Mouse (Mus musculus) cerebellum, adult 2 months (tissue): ENCODE results near the gene Gcg. TPM values are rescaled to one million over a fixed set of nuclear protein-coding genes. Genes with fewer than 3 reads are reported as not detected.

ENCODE experiments used
- DNase-seq, 2 experiments: peaks; one replicate each; pipeline ENCODE4 v3.0.0; 2021
- H3K27ac ChIP-seq: fragments of 200-500 bp; 2 replicates; pipeline ENCODE4 v1.5.1; 2012; ENCODE audit warnings: low read length, control low read depth, inconsistent platforms; ENCODE audit not compliant: insufficient read depth
- H3K27me3 ChIP-seq: fragments of 200-500 bp; 2 replicates; pipeline ENCODE4 v1.6.1; 2012; ENCODE audit warnings: inconsistent platforms, mild to moderate bottlenecking, low read length, moderate library complexity; ENCODE audit not compliant: control insufficient read depth, insufficient read depth
- H3K4me1 ChIP-seq: fragments of 200-500 bp; 2 replicates; pipeline ENCODE4 v1.6.1; 2011; ENCODE audit warnings: low read length; ENCODE audit not compliant: control insufficient read depth, insufficient read depth
- H3K4me3 ChIP-seq: fragments of 200-500 bp; replicated peaks from 2 replicates; pipeline ENCODE3; 2011; ENCODE audit warnings: mild to moderate bottlenecking, low read depth, low read length, control low read depth; ENCODE audit not compliant: insufficient read depth
- POLR2A ChIP-seq: fragments of 200-500 bp; IDR thresholded peaks from 2 replicates; pipeline ENCODE4 v1.6.1; 2011; ENCODE audit warnings: low read length, control low read depth, borderline replicate concordance; ENCODE audit not compliant: insufficient read depth
- WGBS: fragments of 180-500 bp; shearing (Covaris S2); methylation state at CpG from one replicate; pipeline ENCODE4 v1.1.7; 2018; 5-methylcytosine and 5-hydroxymethylcytosine counted together
- polyA plus RNA-seq: library from polyadenylated mRNA; depleted of rRNA; stranded (reverse); fragments of >200 nt; gene quantifications from 2 replicates; pipeline ENCODE4 v1.2.3, GENCODE M21; 2012; rRNA removed

Gene Gcg
- polyA plus RNA-seq, 1 experiment, result not detected

DNA sequence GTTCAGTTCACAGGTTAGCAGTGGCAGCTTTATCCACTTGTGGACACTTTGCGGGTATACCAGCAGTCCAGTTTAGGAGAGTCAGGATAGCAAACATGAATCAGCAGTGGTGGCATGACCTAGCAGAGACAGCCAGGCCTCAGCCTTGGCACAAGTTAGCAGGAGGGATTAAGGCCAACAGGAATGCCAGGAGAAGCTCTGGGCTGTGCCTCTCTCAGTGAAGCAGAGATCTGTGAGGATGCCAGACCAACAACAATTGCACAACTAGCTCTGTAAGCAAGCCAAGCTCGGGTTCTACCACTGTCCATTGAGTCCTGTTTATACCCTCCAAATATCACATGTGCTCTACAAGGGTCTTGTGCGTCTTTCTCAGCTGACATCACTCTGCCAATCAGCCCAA lies 57.5 kb downstream of the Gcg start:
- Histone ChIP-seq H3K4me1 (no peaks in the 10 kb centered on the region), H3K27me3 (no peaks in the 10 kb centered on the region), H3K27ac (no peak overlapping the region), H3K4me3 (no peak overlapping the region)
- TF ChIP-seq POLR2A, result no peak
- DNase-seq, result peak; percentile 8 to 36
- 46% methylated on average over 3 of the region's 3 CpGs for WGBS

Other genes with a start within 250 kb of the Gcg start
- 0.76 and 0.85 TPM in 2 replicates for gene Dpp4, start 71.4 kb downstream of the Gcg start, polyA plus RNA-seq
- gene Fap, start 90.4 kb upstream of the Gcg start, polyA plus RNA-seq, result 0.75 and 0.90 TPM in 2 replicates
- gene Ifih1, start 162.6 kb upstream of the Gcg start, polyA plus RNA-seq, result 1.3 and 1.4 TPM in 2 replicates
- 9.6 and 11.0 TPM in 2 replicates for gene Gca, start 180.6 kb upstream of the Gcg start, polyA plus RNA-seq